Mouse (Mus musculus) lung, postnatal 0 days (tissue): ENCODE data around the gene Nabp1.

Experiments used
- CTCF ChIP-seq: IDR thresholded peaks from 2 replicates; pipeline ENCODE4 v1.5.1; 2016; ENCODE audit warnings: antibody characterized with exemption, mild to moderate bottlenecking
- EP300 ChIP-seq: IDR thresholded peaks from 2 replicates; pipeline ENCODE4 v1.6.1; 2016; ENCODE audit warnings: antibody characterized with exemption, mild to moderate bottlenecking, control low read depth

- TF ChIP-seq CTCF = no peak
- no peak for TF ChIP-seq EP300
Measured at GRCm38 (mm10) chr1:51502353-51502752, 24.1 kb upstream of the Nabp1 start.
